Mouse (Mus musculus) bone marrow, adult 2 months (tissue): ENCODE results near the gene Hoxa7.

Experiments
- CTCF ChIP-seq: fragments of 200-500 bp; IDR thresholded peaks from 2 replicates; pipeline ENCODE4 v1.5.1; 2011; ENCODE audit warnings: low read length, control low read depth; ENCODE audit not compliant: control insufficient read depth, insufficient read depth
- POLR2A ChIP-seq: fragments of 200-500 bp; IDR thresholded peaks from 2 replicates; pipeline ENCODE4 v1.6.1; 2011; ENCODE audit warnings: low read depth, mild to moderate bottlenecking, control low read depth, low read length, borderline replicate concordance; ENCODE audit not compliant: control insufficient read depth

- TF ChIP-seq CTCF, result no peak
- no peak for TF ChIP-seq POLR2A
Observed at GRCm38 (mm10) chr6:52262463-52263320, 41.0 kb upstream of the Hoxa7 start.
